Mouse (Mus musculus) cerebellum, postnatal 36 days (tissue): ENCODE data around the gene Pacsin2.
"Not testable (repeated sequence)": the region's sequence is repeated elsewhere in the genome, so short reads cannot be mapped to it uniquely, and the experiment has no call there.

ENCODE experiments used
- DNase-seq, 2 experiments: peaks; one replicate each; pipeline ENCODE4 v3.0.0; 2021 to 2022; ENCODE audit warnings: mixed read lengths in 2 of 2

The Pacsin2 gene

GRCm38 (mm10) chr15:83464083-83464904, at the start of gene Pacsin2:
Pacsin2 (minus strand) TSS chr15:83464606.
- DNase-seq = peak; percentile 82 to 87

DNA sequence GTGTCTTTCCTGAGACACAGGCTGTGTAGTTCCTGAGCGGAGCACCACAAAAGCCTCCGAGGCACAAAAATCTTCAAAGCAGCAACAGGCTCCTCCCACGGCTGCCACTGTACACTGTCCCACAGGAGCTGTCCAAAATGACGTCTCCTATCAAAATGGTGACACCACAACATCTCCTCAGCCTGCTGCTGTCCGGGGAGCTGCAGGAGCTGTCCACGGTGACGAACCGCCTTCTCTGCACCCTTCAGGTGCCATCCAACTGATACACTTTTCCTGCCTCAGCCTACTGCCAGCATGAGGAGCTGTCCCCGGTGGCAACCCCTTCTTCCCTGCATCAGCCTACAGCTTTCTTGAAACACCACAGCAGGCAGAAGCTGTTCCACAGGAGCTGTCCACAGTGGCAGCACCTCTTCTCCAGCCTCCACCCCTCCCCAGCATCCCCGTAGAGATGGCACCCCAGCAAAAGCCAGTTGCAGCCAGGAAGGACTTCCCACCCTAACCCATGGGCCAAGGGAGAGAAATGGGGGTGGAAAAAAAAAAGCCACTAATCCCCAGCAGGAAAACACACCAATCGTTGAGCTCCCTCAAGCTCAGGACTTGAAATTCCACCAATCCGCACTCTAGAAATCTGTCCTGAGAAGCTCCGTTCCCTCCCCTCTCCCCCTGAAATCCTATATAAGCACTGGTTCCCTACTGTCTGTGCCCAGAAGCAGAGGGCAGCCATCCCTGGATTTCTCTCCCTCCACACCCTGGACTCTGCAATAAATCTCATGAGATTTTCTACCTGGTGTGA, 48.3 kb upstream of the Pacsin2 start:
- no peak for DNase-seq

- peak; percentile 88 to 90 for DNase-seq
Measured at GRCm38 (mm10) chr15:83510805-83511405, 46.5 kb upstream of the Pacsin2 start, which contains the start of gene Ttll1. Ttll1 (minus strand) TSS chr15:83510893.

DNA sequence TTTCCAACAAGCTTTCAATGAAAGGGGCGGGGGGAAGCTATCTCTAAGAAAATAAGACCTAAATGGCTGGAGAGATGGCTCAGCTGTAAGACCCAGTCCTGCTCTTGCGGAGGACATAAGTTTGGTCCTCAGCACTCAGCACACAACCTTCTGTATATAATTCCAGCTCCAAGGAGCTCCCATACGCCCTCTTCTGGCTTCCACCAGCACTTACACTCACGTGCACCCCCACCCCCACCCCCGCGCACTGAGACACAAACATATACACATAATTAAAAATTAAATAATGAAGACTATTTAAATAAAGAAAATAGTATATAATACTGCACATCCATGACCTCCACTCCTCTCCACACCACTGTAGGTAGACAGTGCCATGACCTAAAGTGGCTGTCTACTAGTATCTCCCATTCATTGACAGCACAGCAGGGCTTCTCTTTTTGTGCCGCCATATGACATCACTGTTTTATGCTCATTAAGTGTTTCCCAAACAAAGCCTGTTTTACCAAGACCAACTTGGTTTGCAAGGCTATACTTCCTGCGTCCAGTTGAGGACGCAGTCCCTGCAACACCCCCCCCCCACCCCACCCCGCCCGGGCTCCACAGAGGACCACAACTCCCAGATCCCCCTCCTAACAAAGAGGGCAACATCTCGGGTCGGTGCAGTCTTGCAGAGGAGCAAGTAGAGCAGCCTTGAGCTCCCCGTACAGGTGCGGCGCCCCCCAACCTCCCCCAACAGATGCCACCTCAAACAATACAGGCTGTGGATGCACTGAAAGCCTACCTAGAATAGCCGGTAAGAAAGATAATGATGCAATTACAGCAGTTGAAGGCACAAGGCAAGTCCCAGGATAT, 45.8 kb upstream of the Pacsin2 start:
- no peak for DNase-seq

DNA sequence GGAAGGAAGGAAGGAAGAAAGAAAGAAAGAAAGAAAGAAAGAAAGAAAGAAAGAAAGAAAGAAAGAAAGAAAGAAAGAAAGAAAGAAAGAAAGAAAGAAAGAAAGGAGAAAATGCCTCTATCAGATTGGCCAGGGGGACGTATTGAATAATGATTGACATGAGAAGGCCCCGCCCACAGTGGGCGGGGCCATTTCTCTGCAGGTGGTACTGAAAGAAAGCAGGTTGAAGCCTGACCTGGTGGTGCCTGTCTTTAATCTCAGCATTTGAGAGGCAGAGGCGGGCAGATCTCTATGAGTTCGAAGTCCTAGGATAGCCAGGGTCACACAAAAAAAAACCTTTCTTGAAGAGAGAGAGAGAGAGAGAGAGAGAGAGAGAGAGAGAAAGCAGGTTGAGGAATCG, 37.1 kb upstream of the Pacsin2 start:
- not testable (repeated sequence) for DNase-seq

GRCm38 (mm10) chr15:83500352-83500751, 35.9 kb upstream of the Pacsin2 start:
- DNase-seq = no peak

- DNase-seq = no peak
Measured at GRCm38 (mm10) chr15:83499211-83499755, 34.9 kb upstream of the Pacsin2 start.

DNA sequence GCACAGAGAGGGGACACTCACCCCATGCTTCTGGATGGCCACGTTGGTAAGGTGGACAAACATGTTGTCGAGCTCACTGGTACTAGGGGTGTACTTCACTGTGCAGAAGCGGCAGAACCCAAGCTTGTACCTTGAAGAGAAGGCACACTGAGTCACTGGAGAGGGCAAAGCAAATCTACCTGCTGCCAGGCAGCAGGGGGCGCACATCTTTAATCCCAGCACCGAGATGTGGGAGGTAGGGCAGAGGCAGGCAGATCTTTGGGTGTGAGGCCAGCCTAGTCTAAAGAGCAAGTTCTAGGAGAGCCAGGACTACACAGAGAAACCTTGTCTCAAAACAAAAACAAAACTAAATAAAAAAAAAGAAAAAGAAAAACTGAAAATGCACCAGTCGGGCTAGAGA, 32.9 kb upstream of the Pacsin2 start:
- no peak for DNase-seq

DNA sequence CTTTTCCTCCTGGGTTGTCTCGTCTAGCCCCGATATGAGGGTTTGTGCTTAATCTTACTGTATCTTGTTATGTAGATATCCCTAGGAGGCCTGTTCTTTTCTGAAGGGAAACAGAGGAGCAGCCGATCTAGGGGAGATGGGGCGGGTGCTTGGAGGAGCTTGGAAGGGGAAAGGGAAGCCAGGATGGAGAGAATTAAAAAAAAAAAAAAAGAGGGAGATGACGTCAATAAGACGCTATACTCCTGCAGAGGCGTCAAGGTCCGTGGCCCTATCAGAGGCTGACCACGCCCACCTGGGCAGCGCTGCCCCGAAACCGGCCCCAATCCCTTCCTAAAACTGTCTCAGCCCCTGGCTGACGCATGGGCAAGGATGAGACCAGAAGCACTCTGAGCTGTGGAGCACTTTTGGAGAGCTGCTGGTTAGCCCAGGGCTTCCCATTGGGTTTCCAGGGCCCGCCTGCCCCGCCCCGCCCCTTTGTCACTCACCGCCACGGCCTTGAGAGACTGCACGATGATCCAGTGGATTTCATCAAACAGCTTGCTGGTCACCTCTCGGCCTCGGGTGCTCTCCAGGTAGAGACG, 31.5 kb upstream of the Pacsin2 start:
- DNase-seq = no peak

DNA sequence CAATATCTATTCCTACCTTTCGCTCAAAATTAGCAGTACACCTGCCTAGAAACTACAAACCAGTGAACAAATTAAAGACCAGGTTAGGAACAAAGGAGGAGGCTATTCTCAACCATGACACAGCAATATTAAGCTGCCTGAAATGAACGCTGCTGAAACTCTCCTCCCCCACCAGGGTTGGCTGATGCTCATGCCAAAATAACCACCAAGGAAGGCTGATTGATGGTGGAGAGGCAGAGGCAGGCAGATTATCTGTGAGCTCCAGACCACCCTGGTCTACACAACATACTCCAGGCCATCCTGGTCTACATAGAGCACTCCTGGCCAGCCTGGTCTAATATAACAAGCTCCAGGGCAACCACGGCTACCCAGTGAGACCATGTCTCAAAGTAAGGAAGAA, 30.8 kb upstream of the Pacsin2 start:
- DNase-seq = no peak

DNA sequence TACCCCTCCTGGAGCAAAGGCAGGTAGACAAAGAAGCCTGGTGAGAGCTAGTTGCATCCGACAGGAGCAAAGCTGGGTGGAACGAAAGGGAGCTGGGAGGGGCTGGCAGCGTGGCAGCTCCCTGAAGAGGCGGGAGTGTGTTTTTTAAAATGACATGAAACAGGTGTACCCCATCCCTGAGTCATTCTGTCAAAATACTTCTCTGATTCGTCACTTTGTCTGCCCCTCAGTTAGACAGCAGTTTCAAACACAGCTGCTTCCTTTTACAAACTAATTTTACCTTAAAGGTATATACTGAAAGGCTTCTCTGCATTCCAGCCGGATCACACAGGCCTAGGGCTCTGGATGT, 30.1 kb upstream of the Pacsin2 start:
- no peak for DNase-seq

DNA sequence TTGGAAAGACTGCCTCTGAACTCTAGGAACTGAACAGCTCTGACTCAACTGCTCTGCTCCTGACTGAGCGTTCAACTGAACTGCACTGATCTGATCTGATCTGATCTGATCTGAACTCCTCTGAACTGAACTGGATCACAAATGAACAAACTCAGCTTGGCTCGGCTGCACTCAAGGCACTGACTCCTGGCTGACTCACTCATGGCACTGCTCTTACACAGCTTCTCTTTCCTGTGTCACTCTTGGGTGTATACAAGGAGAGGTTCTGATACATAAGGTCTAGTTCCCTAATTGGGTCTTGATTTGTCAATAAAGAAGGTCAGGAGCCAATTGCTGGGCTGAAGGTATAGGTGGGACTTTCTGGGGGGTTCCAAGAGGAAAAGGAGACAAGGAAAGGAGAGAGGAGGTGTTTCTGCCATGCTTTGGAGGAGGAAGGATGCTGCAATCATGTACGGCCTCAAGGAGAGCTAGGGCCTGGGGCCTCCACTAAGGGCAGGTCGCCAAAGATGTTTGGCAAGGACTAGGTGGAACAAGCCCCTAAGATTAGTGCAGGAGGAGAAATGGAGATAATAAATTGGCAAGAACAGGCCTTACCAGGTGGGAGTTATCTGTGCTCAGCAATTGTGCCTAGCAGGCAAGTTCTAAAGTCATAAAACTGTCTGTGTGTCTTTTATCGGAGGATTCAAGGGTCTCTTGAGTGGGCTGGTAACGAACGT, 29.6 kb upstream of the Pacsin2 start:
- DNase-seq = no peak

DNA sequence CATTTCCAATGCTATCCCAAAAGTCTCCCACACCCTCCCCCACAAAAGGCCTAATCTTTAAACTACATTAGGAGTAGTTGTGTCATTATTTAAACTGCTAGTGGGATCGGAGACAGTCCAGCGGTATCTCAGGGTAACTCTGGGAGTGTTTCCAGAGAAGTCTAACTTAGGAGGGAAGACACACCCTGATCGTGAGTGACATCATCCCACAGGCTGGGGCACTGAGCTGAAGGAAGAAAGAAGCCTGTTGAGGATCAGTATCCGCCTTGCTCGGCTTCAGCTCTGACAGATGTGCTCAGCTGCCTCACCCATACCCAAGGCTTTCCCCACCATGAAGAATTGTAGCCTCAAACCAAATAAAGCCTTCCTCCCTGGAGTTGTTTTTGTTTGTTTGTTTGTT, 27.5 kb upstream of the Pacsin2 start:
- DNase-seq = no peak

- no peak for DNase-seq
Measured at GRCm38 (mm10) chr15:83489471-83489870, 25.1 kb upstream of the Pacsin2 start.

GRCm38 (mm10) chr15:83487477-83488115, 23.2 kb upstream of the Pacsin2 start:
- DNase-seq = no peak

DNA sequence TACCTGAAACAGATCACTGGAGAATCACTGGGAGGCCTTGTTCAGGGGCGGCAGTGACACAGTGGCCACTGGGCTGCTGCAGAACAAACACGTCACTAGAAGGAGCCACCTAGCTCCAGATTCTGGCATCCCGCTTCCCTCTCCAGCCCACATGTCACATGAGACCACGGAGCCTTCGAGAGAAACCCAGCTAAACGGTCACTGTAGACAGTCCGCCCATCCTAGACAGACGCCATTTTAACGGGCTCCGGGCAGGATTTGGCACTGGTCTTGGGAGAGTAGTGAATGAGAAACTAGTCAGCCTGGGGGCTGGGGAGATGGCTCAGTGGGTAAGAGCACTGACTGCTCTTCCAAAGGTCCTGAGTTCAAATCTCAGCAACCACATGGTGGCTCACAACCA, 19.9 kb upstream of the Pacsin2 start:
- DNase-seq = no peak

- DNase-seq = no peak
Measured at GRCm38 (mm10) chr15:83483482-83483881, 19.1 kb upstream of the Pacsin2 start.

DNA sequence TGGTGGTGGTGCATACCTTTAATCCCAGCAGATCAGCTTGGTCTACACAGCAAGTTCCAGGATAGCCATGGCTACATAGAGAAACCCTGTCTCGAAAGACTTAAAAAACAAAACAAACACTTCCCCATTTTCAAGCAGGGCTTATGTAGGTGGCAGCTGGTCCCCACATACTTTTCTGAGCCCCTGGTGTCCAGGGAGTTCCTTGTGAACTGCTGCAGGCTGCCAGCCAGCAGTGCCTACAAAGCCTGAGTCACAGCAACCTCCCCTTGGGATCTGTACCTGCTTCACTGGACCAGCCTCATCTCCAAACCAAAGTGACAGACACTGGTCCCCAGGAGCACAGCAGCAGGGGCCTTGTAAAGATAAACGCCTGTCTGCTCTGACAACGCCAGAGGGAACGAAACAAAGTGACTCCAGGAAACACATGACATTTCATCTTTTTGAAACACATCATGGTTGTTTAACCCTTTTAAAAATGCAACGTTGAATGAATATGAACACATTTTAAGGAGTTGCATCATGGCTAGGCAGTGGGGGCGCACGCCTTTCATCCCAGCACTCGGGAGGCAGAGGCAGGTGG, 18.3 kb upstream of the Pacsin2 start:
- no peak for DNase-seq

DNA sequence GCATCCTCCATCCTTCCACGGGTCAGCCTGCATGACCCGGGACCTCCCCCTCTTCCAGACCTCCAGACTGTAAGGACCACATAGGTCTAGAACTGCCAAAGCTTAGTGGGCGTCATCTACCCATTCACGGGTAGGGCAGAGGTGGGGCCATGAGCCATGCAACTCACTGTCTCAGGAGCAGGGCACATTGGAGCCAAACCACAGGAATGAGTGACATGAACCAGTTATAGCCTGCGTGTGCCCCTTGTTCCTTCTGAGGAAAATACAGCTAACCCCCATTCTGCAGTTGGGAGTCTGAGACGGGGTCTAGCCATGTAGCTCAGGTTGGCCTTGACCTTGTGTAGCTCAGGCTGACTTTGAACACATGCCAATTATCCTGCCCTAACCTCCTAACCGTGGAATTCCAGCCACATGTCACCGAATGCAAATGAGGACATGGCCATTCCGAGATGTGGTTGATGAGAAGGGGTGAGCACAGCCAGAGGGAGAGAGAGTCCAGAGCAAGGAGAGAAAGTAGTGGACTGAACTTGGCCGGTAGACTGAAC, 16.9 kb upstream of the Pacsin2 start:
- DNase-seq = no peak

DNA sequence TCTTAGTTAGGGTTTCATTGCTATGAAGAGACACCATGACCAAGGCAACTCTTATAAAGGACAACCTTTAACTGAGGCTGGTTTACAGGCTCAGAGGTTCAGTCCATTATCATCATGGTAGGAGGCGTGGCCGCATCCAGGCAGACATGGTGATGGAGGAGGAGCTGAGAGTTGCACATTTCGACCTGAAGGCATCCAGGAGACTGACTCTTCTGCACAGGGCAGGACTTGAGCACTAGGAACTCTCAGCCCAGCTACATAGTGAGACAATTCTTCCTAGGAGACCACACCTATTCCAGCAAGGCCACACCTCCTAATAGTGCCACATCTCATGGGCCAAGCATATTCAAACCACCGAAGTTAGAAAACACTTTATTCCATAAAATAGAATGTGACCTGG, 15.4 kb upstream of the Pacsin2 start:
- no peak for DNase-seq
